Mouse (Mus musculus) right cerebral cortex, adult 18-20 months (tissue): ENCODE measurements around the gene Tbccd1.

Experiments used
- DNase-seq: peaks from one replicate; pipeline ENCODE4 v3.0.0; 2022; ENCODE audit warnings: mixed read lengths

The Tbccd1 gene

DNA sequence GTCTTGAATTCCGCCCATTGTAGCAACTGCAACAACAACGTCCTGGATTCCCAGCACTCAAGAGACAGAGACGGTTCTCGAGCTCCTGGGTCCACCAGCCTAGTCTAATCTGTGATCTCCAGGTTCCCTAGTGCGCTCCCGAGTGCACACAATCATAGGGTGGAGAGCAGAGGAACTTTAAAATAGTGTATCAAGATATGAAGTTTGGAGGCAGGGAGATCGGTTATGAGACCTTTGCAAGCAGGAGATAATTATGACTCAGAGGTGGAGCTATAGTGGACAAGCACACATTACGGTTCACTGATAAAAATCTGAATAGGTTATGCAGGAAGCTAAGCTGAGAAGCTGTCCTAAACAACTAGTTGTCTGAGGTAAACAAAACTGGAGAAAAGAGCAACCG, 696 bp downstream of the Tbccd1 start:
- DNase-seq: no peak

DNA sequence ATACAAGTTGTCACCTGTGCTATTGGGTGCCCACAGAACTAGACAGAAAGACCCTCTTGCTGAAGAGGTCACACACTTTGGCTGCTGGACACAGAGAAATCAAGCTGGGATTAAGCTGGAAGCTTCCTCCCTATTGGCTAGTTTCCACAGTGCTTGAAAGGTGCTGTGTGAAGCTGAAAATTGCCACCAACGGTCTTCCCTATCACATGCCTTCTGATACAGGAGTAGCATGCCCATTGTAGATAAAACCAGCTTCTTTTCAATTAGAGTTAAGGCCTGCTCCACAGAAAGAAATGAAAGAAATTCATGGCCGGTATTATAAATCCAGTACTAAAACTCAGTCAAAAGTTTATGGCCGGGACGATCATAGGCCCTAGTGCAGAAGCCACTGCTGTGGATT, 4.8 kb downstream of the Tbccd1 start:
- DNase-seq: no peak

DNA sequence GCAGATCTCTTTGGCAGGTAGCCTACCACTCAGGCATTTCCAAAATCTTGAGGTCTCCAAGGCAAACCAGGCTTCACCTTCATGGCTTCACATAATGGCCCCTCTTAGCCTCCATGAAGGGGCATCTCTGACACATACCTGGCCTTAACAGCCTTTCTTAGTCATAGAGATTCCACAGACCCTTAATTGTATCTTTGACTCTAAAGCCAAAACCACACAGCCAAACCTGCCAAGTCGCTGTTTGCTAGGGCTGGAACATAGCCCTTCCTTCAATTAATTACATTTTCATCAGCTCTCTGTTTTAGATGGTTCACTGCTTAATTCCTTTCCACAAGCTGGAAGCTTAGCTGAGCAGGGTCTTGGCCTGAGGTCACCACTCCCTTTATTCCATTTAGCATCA, 9.1 kb downstream of the Tbccd1 start:
- DNase-seq: no peak

DNA sequence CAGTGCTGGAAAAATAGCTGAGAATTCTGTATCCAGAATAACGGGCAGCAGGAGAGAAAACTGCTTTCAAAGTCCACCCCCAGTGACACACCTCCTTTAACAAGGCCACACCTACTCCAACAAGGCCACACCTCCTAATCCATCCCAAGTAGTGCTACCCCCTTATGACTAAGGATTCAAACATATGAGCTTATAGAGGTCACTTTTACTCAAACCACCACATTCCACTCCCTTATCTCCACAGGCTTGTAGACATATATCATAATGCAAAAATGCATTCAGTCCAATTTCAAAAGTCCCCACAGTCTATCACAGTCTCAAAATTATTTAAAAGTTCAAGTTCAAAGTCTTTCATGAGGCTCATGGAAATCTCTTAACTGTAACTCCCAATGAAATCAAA, 9.8 kb downstream of the Tbccd1 start:
- DNase-seq: no peak

- DNase-seq: no peak
Observed at GRCm38 (mm10) chr16:22845481-22845880, 12.0 kb downstream of the Tbccd1 start.

- DNase-seq: no peak
Observed at GRCm38 (mm10) chr16:22844834-22845233, 12.6 kb downstream of the Tbccd1 start.

GRCm38 (mm10) chr16:22844061-22844801, 13.2 kb downstream of the Tbccd1 start:
- DNase-seq: peak; percentile 84

DNA sequence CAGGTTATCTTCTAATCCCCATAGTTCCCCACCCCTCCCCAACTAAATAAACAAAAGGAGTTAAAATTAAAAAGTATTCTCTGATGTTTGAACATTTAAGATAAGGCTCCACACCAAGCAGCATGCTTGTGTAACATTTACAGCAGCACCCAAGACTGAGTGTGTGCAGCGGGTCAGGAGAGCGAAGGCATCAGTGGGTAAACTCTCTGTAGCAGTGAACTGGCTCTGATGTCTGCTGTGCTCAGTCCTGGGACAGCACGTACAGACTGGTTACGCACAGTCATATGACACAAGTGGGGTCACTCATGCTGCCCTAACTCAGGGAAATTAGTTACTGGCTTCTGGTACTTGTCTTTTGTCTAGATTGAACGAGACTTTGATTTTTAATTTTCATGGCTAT, 14.6 kb downstream of the Tbccd1 start:
- DNase-seq: no peak

DNA sequence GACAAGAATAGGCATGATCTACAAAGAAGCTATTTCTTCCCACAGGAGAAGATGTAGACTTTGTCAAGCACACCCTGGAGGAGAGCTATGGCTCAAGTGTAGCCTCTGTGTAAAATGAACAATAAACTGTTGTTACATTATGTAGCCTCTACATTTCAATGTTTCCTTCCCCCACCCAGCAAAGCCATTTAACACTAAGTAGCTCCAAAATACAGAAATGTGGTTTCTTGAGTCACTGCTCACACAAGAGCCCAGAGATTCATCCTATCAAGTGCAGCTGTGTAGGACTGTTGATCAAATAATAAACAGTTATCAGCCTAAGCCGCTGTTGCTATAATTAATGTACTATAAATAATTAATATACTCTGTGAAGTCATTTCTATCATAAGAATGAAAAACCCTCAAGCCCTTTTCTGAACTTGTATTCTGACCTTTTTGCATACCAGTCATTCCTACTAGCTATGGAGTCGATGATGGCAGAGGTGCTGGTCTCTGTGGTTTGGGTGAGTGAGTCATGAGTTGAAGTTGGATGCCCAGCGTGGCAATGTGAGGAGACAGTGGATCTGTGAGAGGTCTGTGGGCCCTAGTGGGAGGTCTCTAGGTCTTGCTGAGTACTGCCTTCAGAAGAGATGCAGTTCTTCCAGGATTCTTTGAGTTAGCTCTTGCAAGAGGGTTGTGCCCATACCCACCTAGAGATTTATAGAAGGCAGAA, 18.2 kb downstream of the Tbccd1 start:
- no peak for DNase-seq

- no peak for DNase-seq
Observed at GRCm38 (mm10) chr16:22832932-22833525, 24.4 kb downstream of the Tbccd1 start.

GRCm38 (mm10) chr16:22820731-22821130, 36.7 kb downstream of the Tbccd1 start:
- peak; percentile 70 for DNase-seq

DNA sequence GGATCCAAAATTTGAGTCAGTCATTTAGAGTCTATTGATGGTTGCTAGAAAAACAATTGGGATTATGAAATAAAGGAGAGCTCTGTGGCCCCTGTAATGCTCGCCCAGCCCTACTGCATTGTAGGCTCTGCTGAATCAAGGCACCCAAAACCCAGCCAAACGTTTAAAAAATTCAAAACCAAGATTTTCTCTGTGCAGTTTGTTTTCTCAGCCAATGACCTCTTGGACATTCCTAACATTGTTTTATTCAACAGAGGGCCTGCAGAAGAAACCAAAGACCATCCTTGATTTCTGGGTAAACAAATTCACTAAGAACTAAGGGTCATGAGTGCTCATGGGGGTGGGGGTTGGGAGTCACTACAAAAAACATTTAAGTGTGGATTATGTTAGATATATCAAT, 46.0 kb downstream of the Tbccd1 start, which contains the start of gene Crygs:
Gene Crygs (minus strand): TSS at position 101 of the 400 bp plus-strand sequence.
- no peak for DNase-seq

DNA sequence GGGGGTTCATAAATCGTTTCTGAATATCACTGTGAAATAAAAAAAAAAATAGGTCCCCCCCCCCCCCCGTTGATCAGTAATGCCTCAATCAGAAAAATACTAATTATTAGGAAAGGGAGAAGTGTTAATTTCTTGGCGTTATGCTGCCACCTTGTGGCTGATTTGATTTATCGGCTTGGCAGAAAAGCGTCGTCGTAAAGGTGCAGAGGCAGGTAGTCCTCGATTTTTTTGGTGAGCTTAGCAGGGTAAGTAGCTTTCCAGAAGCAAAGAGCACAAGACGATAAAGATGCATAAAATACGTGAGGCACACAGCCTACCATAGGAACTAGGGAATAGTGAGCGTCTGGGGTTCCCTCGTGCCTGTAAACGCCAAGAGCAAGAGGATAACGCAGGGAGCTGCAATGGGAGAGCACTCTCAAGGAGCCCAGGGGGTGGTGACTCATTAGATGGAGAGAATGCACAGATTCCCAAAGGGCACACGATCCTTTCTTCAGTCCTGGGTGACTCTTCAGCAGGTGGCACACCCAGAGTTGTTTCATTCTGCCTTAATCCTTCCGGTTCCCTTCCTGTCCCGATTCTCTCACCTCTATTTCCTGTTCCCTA, 49.9 kb downstream of the Tbccd1 start:
- DNase-seq: peak; percentile 47

DNA sequence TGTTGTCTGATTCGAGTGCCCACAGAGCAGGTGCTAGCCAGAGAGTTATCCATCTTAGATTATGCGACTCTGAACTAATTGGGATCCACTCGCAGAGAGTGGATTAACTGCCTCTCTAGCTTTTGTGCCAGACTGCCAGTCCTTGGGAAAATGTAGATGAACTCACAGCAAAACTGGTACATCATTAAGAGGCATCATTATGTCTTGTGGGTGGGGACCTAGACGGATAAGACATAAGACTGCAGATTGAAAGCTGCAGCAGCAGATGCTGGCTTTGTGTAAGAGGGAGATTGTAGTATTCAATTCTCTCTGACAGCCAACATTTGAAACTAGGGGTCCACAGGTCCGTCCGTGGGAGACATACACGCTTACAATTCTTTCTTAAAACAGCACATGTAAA, 54.7 kb downstream of the Tbccd1 start:
- no peak for DNase-seq

GRCm38 (mm10) chr16:22800849-22801109, 56.7 kb downstream of the Tbccd1 start:
- DNase-seq: no peak

- no peak for DNase-seq
Observed at GRCm38 (mm10) chr16:22800026-22800848, 57.2 kb downstream of the Tbccd1 start.

- DNase-seq: no peak
Observed at GRCm38 (mm10) chr16:22798520-22798919, 58.9 kb downstream of the Tbccd1 start.

- no peak for DNase-seq
Observed at GRCm38 (mm10) chr16:22797521-22797920, 59.9 kb downstream of the Tbccd1 start.

DNA sequence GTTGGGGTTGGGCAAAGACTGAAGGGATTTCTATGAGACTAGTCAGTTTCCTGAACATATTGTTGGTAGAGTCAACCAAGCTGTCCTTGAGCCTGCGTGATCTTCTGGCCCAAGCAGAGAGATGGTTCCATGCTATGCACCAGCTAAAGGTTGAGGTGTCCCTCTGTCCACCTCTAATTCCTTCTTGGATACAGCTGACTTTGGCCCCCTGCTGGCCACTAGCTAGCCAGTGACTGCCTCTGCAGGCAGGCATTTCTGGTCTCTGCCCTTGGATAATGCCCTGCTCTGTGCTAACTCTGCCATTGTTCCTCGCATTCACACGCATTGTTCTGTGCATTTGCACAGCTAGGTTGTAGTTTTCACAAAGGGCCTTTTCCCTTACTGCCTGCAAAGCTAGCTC, 62.0 kb downstream of the Tbccd1 start:
- no peak for DNase-seq

DNA sequence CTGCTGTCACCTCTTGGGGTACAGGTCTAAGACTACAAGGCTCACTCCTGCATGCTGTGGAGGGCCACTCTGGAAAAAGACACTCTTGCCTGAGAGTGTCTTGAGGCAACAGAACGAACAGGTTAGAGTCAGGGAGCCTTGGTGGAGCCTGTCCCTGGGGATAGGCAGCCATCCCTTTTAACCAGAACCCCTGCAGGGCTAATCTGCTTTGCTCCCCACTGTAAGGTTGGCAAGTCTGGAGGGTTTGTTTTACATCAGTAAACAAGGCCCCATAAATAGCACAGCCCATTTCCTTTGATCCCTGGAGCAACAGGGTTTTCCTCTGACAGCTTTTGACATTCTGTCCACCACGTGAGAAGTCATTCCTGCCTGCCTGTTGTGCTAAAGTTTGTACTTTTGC, 66.2 kb downstream of the Tbccd1 start:
- DNase-seq: no peak

GRCm38 (mm10) chr16:22789908-22790367, 67.5 kb downstream of the Tbccd1 start:
- DNase-seq: peak; percentile 88

GRCm38 (mm10) chr16:22782686-22783085, 74.8 kb downstream of the Tbccd1 start:
- DNase-seq: no peak
